Mouse (Mus musculus): Measurements from ENCODE around the gene Mdm2.

GRCm38 (mm10) chr10:117690770-117691296 is 19.7 kb downstream of the Mdm2 start:
- TF ChIP-seq CTCF (IDR thresholded peaks at IDR 0.05; ENCODE audit: low read depth) = no peak
- no peak for TF ChIP-seq EP300 (optimal IDR thresholded peaks at IDR 0.05)

Measured in stomach, postnatal 0 days (tissue).